Mouse (Mus musculus): ENCODE data around the gene Rnf26.
A peak's percentile ranks its signal among the peaks of the same experiment; 100 is the strongest.

Rnf26 gene

GRCm38 (mm10) chr9:44075276-44075995, 37.9 kb downstream of the Rnf26 start:
- DNase-seq (ENCODE audit: low spot score in 2 of 2): no peak

GRCm38 (mm10) chr9:44074395-44075275, 38.7 kb downstream of the Rnf26 start:
- no peak for DNase-seq (ENCODE audit: low spot score in 2 of 2)

- no peak for DNase-seq (ENCODE audit: low spot score in 2 of 2)
These were observed 40.2 kb downstream of the Rnf26 start for GRCm38 (mm10) chr9:44073115-44073514.

GRCm38 (mm10) chr9:44072599-44072915, 40.8 kb downstream of the Rnf26 start:
- no peak for DNase-seq (ENCODE audit: low spot score in 2 of 2)

GRCm38 (mm10) chr9:44071914-44072598, 41.3 kb downstream of the Rnf26 start:
- peak in 1 of 2 experiments; percentile 52 for DNase-seq (ENCODE audit: low spot score in 2 of 2)

- no peak for DNase-seq (ENCODE audit: low spot score in 2 of 2)
These were observed 42.5 kb downstream of the Rnf26 start for GRCm38 (mm10) chr9:44070844-44071231.

GRCm38 (mm10) chr9:44070113-44070843, 43.0 kb downstream of the Rnf26 start:
- no peak for DNase-seq (ENCODE audit: low spot score in 2 of 2)

- no peak for DNase-seq (ENCODE audit: low spot score in 2 of 2)
These were observed 44.1 kb downstream of the Rnf26 start for GRCm38 (mm10) chr9:44069252-44069651.

GRCm38 (mm10) chr9:44067960-44068330, 45.4 kb downstream of the Rnf26 start:
- DNase-seq (ENCODE audit: low spot score in 2 of 2): no peak

- DNase-seq (ENCODE audit: low spot score in 2 of 2): no peak
These were observed 45.9 kb downstream of the Rnf26 start for GRCm38 (mm10) chr9:44067241-44067959.

- peak; percentile 100 for DNase-seq (ENCODE audit: low spot score in 2 of 2)
These were observed 46.5 kb downstream of the Rnf26 start, which contains the start of gene Usp2 for GRCm38 (mm10) chr9:44066785-44067225. Gene Usp2 (plus strand): TSS chr9:44067021.

- DNase-seq (ENCODE audit: low spot score in 2 of 2): no peak
These were observed 48.1 kb downstream of the Rnf26 start for GRCm38 (mm10) chr9:44065177-44065576.

- no peak for DNase-seq (ENCODE audit: low spot score in 2 of 2)
These were observed 54.7 kb downstream of the Rnf26 start for GRCm38 (mm10) chr9:44058606-44059005.

GRCm38 (mm10) chr9:44053936-44054335, 59.4 kb downstream of the Rnf26 start:
- DNase-seq (ENCODE audit: low spot score in 2 of 2): no peak

GRCm38 (mm10) chr9:44052855-44053254, 60.5 kb downstream of the Rnf26 start:
- DNase-seq (ENCODE audit: low spot score in 2 of 2): no peak

GRCm38 (mm10) chr9:44049381-44050165, 63.7 kb downstream of the Rnf26 start:
- DNase-seq (ENCODE audit: low spot score in 2 of 2): no peak

GRCm38 (mm10) chr9:44048541-44049380, 64.6 kb downstream of the Rnf26 start:
- DNase-seq (ENCODE audit: low spot score in 2 of 2): peak; percentile 42 to 46

- DNase-seq (ENCODE audit: low spot score in 2 of 2): no peak
These were observed 65.5 kb downstream of the Rnf26 start for GRCm38 (mm10) chr9:44047571-44048490.

Measured in right cerebral cortex, postnatal 36 days (tissue).